In genomic region chr12:35578826-35579225, GRCm38 (mm10) we compare ENCODE assay signal across 17 mouse cellular contexts. TPM values are rescaled to one million over a fixed set of nuclear protein-coding genes. Genes with fewer than 3 reads are reported as not detected.
DNase-seq lines count a peak whose midpoint lies in the region; ATAC-seq and TF ChIP-seq lines count a peak whose summit lies in the region.
"Had no signal": no experiment of that assay in that cellular context is flagged by ENCODE, and none has a peak within 500 bp of the region (broad histone marks: within the 10 kb centered on the region; RNA-seq: fewer than 3 reads in every experiment).

No protein-coding gene starts in this region.

- no peak overlapping the region for H3K4me3 ChIP-seq in left cerebral cortex, adult 2 months
- no peak overlapping the region for H3K4me3 ChIP-seq in hindbrain, embryonic 16.5 days (ENCODE audit: low read length)
- H3K4me3 ChIP-seq: embryonic facial prominence, embryonic 13.5 days; forebrain, embryonic 10.5 days; limb, embryonic 15.5 days; lung, embryonic 15.5 days; neural tube, embryonic 15.5 days; stomach, embryonic 15.5 days had no signal

- no peaks in the 10 kb centered on the region for H3K4me1 ChIP-seq in hindbrain, embryonic 16.5 days (ENCODE audit: control insufficient read depth, insufficient read depth, low read depth, low read length)
- H3K4me1 ChIP-seq: embryonic facial prominence, embryonic 13.5 days; forebrain, embryonic 10.5 days; limb, embryonic 15.5 days; neural tube, embryonic 15.5 days; stomach, embryonic 15.5 days had no signal

- no peaks in the 10 kb centered on the region for H3K9me3 ChIP-seq in hindbrain, embryonic 16.5 days (ENCODE audit: control insufficient read depth, low read length)
- H3K9me3 ChIP-seq: embryonic facial prominence, embryonic 13.5 days; forebrain, embryonic 10.5 days; limb, embryonic 15.5 days; lung, embryonic 15.5 days; neural tube, embryonic 15.5 days; stomach, embryonic 15.5 days had no signal

- no peaks in the 10 kb centered on the region for H3K27me3 ChIP-seq in hindbrain, embryonic 16.5 days (replicated peaks; ENCODE audit: control insufficient read depth, insufficient read depth, low read length)
- H3K27me3 ChIP-seq: embryonic facial prominence, embryonic 13.5 days; limb, embryonic 15.5 days; lung, embryonic 15.5 days; neural tube, embryonic 15.5 days; stomach, embryonic 15.5 days had no signal

- H3K36me3 ChIP-seq in hindbrain, embryonic 16.5 days (ENCODE audit: control insufficient read depth, insufficient read depth, low read length) = no peaks in the 10 kb centered on the region
- H3K36me3 ChIP-seq: embryonic facial prominence, embryonic 13.5 days; forebrain, embryonic 10.5 days; limb, embryonic 15.5 days; lung, embryonic 15.5 days; neural tube, embryonic 15.5 days; stomach, embryonic 15.5 days had no signal

- no peak overlapping the region for H3K27ac ChIP-seq in left cerebral cortex, adult 2 months
- no peak overlapping the region for H3K27ac ChIP-seq in hindbrain, embryonic 16.5 days (ENCODE audit: low read depth, low read length)
- H3K27ac ChIP-seq: embryonic facial prominence, embryonic 13.5 days; forebrain, embryonic 10.5 days; limb, embryonic 15.5 days; lung, embryonic 15.5 days; neural tube, embryonic 15.5 days; stomach, embryonic 15.5 days had no signal

- TF ChIP-seq CTCF in left cerebral cortex, adult 2 months (IDR thresholded peaks at IDR 0.05) = no peak

- no peak overlapping the region for H3K9ac ChIP-seq in hindbrain, embryonic 16.5 days (ENCODE audit: low read depth, low read length)
- H3K9ac ChIP-seq: embryonic facial prominence, embryonic 13.5 days; limb, embryonic 15.5 days; lung, embryonic 15.5 days; neural tube, embryonic 15.5 days; stomach, embryonic 15.5 days had no signal

- no peak overlapping the region for H3K4me2 ChIP-seq in hindbrain, embryonic 16.5 days (ENCODE audit: low read length)
- H3K4me2 ChIP-seq: embryonic facial prominence, embryonic 13.5 days; limb, embryonic 15.5 days; lung, embryonic 15.5 days; neural tube, embryonic 15.5 days; stomach, embryonic 15.5 days had no signal

- WGBS in hindbrain, embryonic 16.5 days = 91% methylated on average over 4 of the region's 4 CpGs

- intact Hi-C loops in left cerebral cortex, postnatal 25 days (cut with DNase I) = no loop called here
- intact Hi-C loops in left cerebral cortex, adult 2 months (cut with DNase I) = no loop called here

- ATAC-seq in common myeloid progenitor, adult 5-6 weeks (replicated peaks; ENCODE audit: low read depth, poor library complexity, severe bottlenecking) = peak; percentile 83; the same call in 1 of the 2 replicates
- no peak for ATAC-seq in hindbrain, embryonic 16.5 days
- ATAC-seq: intestine, embryonic 16.5 days had no signal

- peak; percentile 1 to 12 for DNase-seq in left cerebral cortex, postnatal 25 days (ENCODE audit: low spot score in 2 of 2)
- no peak for DNase-seq in left cerebral cortex, adult 2 months (ENCODE audit: extremely low spot score in 1 of 2, low spot score in 2 of 2)
- DNase-seq in NIH3T3 (ENCODE audit: low read depth) = peak; percentile 18
- peak; percentile 8 to 45 for DNase-seq in layer of hippocampus, postnatal 14 days (ENCODE audit: low spot score in 2 of 2)
- no peak for DNase-seq in urinary bladder, adult 18-20 months (ENCODE audit: low spot score in 2 of 2)
- DNase-seq: cerebellum, adult 11-12 months; retina, postnatal 1 day; thymus, postnatal 25 days had no signal

RNA-seq across cellular contexts. Expression of gene Ahr, which starts 44.0 kb away (rescaled TPM):
- total RNA-seq in left cerebral cortex, postnatal 25 days (2021) = 1 to 10 TPM; 9.4 to 9.5 TPM
- total RNA-seq in left cerebral cortex, adult 2 months (2021) = 1 to 10 TPM; 6.5 to 8.9 TPM
- 0.96 and 1.4 TPM in 2 replicates for total RNA-seq in common myeloid progenitor, adult 5-6 weeks (2017)
- total RNA-seq in layer of hippocampus, postnatal 14 days (2021) = 10 to 100 TPM in 1 of 2 experiments, 1 to 10 TPM in 1; 9.7 to 10.1 TPM
- polyA plus RNA-seq in hindbrain, embryonic 16.5 days (2015; fragmentation: Nextera tagmentation; extraction: Ambion mirVana) = 3.6 and 3.9 TPM in 2 replicates

Comparison
In these comparisons a context has a peak if more than half of its experiments do, and no peak if none do; other contexts are left out.
1. DNase-seq: peak in left cerebral cortex, postnatal 25 days (2 of 2), NIH3T3 (single experiment) and layer of hippocampus, postnatal 14 days (2 of 2); none in left cerebral cortex, adult 2 months (0 of 2) and urinary bladder, adult 18-20 months (0 of 2).